Mouse (Mus musculus) stomach, embryonic 16.5 days (tissue): ENCODE measurements around the gene Akap7. TPM values are rescaled to one million over a fixed set of nuclear protein-coding genes. Genes with fewer than 3 reads are reported as not detected.

Experiments
- ATAC-seq: fragments of 200-750 bp; cut with Nextera tagmentation; 2 replicates; pipeline ENCODE4 v1.8.0; 2017; ENCODE audit warnings: moderate number of reproducible peaks, moderate TSS enrichment; ENCODE audit not compliant: insufficient read depth, low FRiP score
- H3K27ac ChIP-seq: fragments of 300-500 bp; sonication (generic); 2 replicates; pipeline ENCODE4 v1.5.1; 2014; ENCODE audit warnings: low read length
- H3K27me3 ChIP-seq: fragments of 300-500 bp; sonication (generic); 2 replicates; pipeline ENCODE4 v1.6.1; 2014; ENCODE audit warnings: low read length, control low read depth, mixed read lengths; ENCODE audit not compliant: control insufficient read depth, insufficient read depth
- H3K36me3 ChIP-seq: fragments of 300-500 bp; sonication (generic); 2 replicates; pipeline ENCODE4 v1.6.1; 2014; ENCODE audit warnings: low read length; ENCODE audit not compliant: control insufficient read depth, insufficient read depth
- H3K4me1 ChIP-seq: fragments of 300-500 bp; sonication (generic); 2 replicates; pipeline ENCODE4 v1.6.1; 2014; ENCODE audit warnings: low read length, control low read depth, mixed read lengths; ENCODE audit not compliant: control insufficient read depth, insufficient read depth
- H3K4me2 ChIP-seq: fragments of 300-500 bp; sonication (generic); 2 replicates; pipeline ENCODE4 v1.6.1; 2014; ENCODE audit warnings: low read depth, low read length, mixed read lengths
- H3K4me3 ChIP-seq: fragments of 300-500 bp; sonication (generic); replicated peaks from 2 replicates; pipeline ENCODE4 v1.5.1; 2014; ENCODE audit warnings: mild to moderate bottlenecking, low read length
- H3K9ac ChIP-seq: fragments of 300-500 bp; sonication (generic); 2 replicates; pipeline ENCODE4 v1.6.1; 2014; ENCODE audit warnings: low read length
- H3K9me3 ChIP-seq: fragments of 300-500 bp; sonication (generic); replicated peaks from 2 replicates; pipeline ENCODE4 v1.6.1; 2016; ENCODE audit warnings: low read length, control low read depth; ENCODE audit not compliant: control insufficient read depth
- WGBS: fragments of 180-500 bp; shearing (Covaris S2); extraction: QIAGEN DNeasy Blood & Tissue Kit; methylation state at CpG from one replicate; pipeline ENCODE4 v1.1.7; 2014; 5-methylcytosine and 5-hydroxymethylcytosine counted together
- polyA plus RNA-seq: library from polyadenylated mRNA; unstranded; fragments of >200 nt; fragmentation: Nextera tagmentation; extraction: Ambion mirVana; gene quantifications from 2 replicates; pipeline ENCODE4 v1.2.1, GENCODE M21; 2015

Akap7 gene
- polyA plus RNA-seq, 1 experiment from 2014 or later: 15.3 TPM

DNA sequence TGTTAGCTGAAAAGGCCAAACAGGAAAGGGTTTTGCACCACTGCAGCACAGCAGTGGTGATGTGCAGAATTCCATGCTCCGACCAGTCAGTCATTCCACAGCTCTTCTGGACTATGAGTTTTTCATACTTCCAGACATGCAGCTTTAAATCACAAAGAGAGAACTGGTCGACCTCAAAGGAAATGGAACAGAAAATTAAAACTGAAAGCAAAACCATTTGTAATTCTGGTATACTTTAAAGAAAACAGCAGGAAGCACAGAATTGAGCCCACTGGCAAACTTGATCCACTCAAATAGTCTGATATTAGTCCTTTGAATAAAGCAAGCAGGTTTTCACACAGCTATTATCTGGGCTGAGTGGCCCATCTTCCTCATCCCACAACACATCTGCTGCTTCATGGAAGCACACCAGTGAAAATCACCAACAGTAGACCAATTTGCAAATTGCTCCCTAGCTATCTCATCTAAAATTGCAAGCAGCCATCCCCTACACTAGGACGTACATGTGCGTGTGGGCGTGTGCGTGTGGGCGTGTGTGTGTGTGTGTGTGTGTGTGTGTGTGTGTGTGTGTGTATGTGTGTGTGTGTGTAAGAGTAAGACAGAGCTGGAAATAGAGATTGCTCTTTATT is 156.4 kb downstream of the Akap7 start:
- ATAC-seq: no peak
- Histone ChIP-seq H3K4me3 (no peak overlapping the region), H3K4me1 (no peaks in the 10 kb centered on the region), H3K27me3 (no peaks in the 10 kb centered on the region), H3K27ac (no peak overlapping the region), H3K36me3 (no peaks in the 10 kb centered on the region), H3K9ac (no peak overlapping the region), H3K9me3 (no peaks in the 10 kb centered on the region), H3K4me2 (no peak overlapping the region)
- WGBS: 88% methylated on average over 7 of the region's 7 CpGs

DNA sequence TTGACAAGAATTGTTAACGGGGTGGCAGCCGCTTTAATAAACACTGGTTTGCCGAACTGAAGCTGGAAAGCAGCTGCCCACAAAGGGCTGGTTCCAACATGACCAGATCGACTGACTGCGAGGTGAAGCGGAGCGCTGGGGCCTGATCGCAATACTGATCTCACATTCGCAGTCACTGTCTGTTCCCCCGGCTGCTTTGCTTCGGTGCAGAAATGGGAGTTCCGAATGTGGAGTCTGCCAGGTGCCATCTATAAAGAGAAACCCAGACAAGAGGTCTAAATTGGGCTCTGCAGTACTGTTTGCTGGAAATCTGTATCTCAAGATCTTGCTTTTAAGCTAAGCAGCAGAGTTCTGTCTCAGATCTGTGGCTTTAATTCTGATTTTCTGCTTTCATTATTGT is 161.8 kb downstream of the Akap7 start:
- Histone ChIP-seq H3K27me3 (no peaks in the 10 kb centered on the region), H3K36me3 (no peaks in the 10 kb centered on the region), H3K9me3 (no peaks in the 10 kb centered on the region), H3K27ac (no peak overlapping the region), H3K4me1 (no peaks in the 10 kb centered on the region), H3K4me3 (no peak overlapping the region), H3K9ac (no peak overlapping the region), H3K4me2 (no peak overlapping the region)
- no peak for ATAC-seq
- 68% methylated on average over 12 of the region's 12 CpGs for WGBS

DNA sequence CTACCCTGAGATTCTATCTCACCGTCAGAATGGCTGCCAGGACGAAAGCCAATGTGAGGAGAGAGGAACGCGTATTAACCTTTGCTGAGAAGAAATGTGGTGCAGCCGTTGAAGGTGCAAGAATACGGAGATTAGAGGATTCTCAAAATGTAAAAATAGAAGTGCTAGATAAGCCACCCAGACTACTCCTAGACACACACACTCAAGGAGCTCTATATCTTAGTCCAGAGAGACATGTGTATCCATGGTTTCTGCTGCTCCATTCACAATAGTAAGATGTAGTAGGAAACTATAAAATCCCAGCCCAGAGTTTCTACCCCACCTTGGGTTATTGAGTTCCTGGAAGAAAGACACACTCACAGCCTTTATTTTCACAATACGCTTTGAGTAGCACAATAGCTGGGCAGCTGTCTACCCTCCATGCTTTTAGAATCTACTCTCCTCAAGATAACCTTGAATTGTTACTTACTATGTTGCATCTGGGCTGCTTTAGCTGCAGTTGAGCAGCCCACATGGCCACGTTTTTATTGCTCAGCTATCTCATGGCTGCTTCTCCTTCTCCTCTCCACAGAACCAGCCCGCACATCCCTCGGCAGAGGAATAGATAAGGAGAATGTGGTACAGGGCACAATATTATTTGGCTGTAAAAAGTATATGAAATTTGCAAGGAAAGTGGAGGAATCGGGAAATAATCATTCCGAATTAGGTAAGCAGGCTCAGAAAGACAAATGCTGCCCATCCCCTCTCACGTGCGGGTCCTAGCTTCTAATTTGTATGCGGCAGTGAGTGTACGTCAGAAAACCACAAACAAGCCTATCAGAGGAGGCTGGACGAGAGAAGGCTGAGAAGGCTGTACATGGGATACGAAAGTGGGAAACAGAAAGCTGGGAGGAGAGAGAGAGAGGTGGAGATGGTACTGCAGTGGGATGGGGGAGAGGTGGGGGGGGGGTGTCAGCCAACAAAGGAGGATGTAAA is 162.6 kb downstream of the Akap7 start:
- Histone ChIP-seq H3K4me2 (no peak overlapping the region), H3K27me3 (no peaks in the 10 kb centered on the region), H3K9me3 (no peaks in the 10 kb centered on the region), H3K4me1 (no peaks in the 10 kb centered on the region), H3K4me3 (no peak overlapping the region), H3K36me3 (no peaks in the 10 kb centered on the region), H3K9ac (no peak overlapping the region), H3K27ac (no peak overlapping the region)
- whole genome bisulfite sequencing: 78% methylated on average over 18 of the region's 18 CpGs
- no peak for ATAC-seq

DNA sequence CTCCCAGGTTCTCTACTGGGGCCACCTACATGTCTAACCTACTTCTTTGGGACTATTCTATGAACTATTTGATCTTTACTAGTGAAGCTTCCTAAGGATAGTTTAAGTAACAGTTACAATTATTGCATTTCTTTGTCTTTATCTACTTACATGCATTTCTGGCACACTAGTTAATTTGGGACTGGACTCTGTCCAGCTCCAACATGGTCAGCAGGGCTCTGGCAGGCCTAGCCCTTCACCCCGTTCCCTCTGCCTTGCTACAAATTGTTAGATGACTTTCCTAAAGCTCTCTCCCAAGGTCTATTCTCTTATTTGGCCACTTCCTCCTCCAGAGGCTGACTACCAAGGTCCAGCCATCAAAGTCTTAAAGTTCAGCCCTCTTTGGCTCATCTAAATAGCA is 165.9 kb downstream of the Akap7 start:
- Histone ChIP-seq H3K4me2 (no peak overlapping the region), H3K27ac (no peak overlapping the region), H3K9me3 (peaks cover 4% of the 10 kb centered on the region; the same call in 1 of the 2 replicates), H3K9ac (no peak overlapping the region), H3K27me3 (no peaks in the 10 kb centered on the region), H3K4me3 (no peak overlapping the region), H3K4me1 (no peaks in the 10 kb centered on the region), H3K36me3 (no peaks in the 10 kb centered on the region)
- ATAC-seq: no peak
- WGBS: 80% methylated on average over 1 of the region's 1 CpGs

DNA sequence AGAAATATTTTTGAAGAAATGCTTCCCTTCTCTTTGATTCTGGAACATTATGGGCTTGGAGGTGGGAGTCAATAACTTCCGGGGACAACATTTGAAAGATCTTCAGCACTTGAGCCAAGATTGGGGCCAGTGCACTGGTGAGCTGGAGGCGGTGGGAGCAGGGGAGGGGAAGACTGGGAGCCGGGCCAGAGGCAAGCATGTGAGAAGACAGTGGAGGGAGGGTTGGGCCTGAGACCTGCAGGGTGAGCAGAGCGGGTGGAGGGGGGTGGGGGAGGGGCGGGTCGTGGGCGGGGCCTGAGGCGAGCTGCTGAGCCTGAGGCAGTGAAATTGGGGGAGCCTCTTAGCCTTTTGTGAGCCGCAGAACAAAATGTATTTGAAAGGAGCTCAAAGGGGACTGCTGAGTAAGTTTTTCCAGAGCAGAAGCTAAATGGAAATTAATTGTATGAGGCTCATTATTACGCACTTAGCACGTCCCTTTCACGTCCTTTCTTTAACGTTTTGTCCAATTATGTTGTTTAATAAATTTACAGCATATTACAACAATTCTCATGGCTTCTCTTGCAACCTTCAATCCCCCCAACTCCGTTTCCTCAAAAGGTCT is 167.4 kb downstream of the Akap7 start:
- Histone ChIP-seq H3K27ac (no peak overlapping the region; the same call in 1 of the 2 replicates), H3K9ac (no peak overlapping the region), H3K27me3 (no peaks in the 10 kb centered on the region), H3K9me3 (peaks cover 4% of the 10 kb centered on the region; the same call in 1 of the 2 replicates), H3K4me2 (no peak overlapping the region), H3K4me1 (no peaks in the 10 kb centered on the region), H3K36me3 (no peaks in the 10 kb centered on the region), H3K4me3 (no peak overlapping the region)
- peak; percentile 93 for ATAC-seq
- 22% methylated on average over 14 of the region's 14 CpGs for WGBS

DNA sequence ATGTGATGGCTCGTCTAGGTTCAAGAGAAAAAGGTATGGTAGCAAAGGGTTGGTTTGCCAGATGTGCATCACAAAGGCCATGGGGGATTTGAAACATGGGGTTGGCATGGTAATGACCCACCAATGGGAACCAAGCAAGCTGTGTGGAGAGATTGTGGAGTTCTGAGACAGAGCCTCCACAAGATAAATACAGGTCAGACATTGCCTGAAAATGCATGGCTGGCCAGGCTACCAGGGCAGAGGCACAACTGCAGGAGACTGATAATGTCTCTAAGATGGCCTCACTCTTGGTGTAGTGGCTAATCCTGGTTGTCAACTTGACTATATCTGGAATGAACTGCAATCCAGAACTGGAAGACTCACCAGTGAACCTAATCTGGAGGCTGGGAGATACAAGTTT is 174.1 kb downstream of the Akap7 start:
- no peaks in the 10 kb centered on the region for H3K4me1 ChIP-seq
- 90% methylated on average over 1 of the region's 1 CpGs for WGBS

DNA sequence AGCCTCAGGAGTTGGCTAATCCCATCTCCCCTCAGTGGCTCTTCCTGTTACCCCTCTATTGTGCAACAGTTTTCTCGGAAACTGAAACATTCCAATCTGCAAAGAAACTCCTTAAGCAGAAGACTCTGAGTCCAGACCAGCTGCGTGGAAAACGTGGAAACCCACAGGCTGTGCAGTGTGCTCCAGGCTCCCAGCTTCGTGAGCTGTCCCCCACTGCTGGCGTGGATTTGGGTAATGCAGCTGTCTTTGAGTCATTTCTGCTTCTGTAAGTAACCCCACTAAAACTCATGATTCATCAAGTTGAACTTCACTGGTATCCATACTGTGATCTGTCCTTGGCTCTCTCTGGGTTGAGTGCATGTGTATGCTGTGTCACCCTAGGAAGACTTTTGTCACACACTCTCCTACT is 179.2 kb downstream of the Akap7 start:
- Histone ChIP-seq H3K4me1 (no peaks in the 10 kb centered on the region), H3K4me3 (no peak overlapping the region), H3K4me2 (no peak overlapping the region), H3K9ac (no peak overlapping the region), H3K9me3 (no peaks in the 10 kb centered on the region), H3K27ac (no peak overlapping the region), H3K36me3 (no peaks in the 10 kb centered on the region), H3K27me3 (no peaks in the 10 kb centered on the region)
- ATAC-seq: no peak; the same call in 1 of the 2 replicates
- 62% methylated on average over 5 of the region's 5 CpGs for WGBS

More for the DNA sequence above, 174.1 kb downstream of the Akap7 start:
- no peaks in the 10 kb centered on the region for H3K9me3 ChIP-seq
- H3K36me3 ChIP-seq: no peaks in the 10 kb centered on the region
- no peak overlapping the region for H3K9ac ChIP-seq
- no peak for ATAC-seq
- H3K4me2 ChIP-seq: no peak overlapping the region
- H3K27ac ChIP-seq: no peak overlapping the region
- no peak overlapping the region for H3K4me3 ChIP-seq
- H3K27me3 ChIP-seq: no peaks in the 10 kb centered on the region

DNA sequence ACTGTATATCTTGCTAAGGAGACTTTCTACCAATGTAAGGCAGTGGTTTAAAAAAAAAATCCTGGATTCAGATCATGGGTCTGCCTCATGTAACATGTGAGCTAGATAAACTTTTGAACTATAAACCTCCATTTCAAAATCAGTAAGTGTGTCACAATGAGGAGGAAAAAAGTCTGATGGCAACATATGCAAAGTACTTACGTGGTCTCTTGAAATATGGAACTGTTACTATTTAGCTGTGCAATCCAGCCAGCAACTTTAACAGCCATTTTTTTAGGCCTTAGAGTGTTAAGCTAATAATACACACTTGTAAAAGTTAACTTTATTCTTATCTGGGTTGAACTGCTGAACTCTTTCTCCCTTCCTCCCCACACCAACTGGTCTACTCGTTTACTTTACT is 181.6 kb downstream of the Akap7 start:
- H3K4me2 ChIP-seq: no peak overlapping the region
- WGBS: 58% methylated on average over 2 of the region's 2 CpGs
- H3K9ac ChIP-seq: no peak overlapping the region
- H3K4me1 ChIP-seq: no peaks in the 10 kb centered on the region
- H3K27me3 ChIP-seq: no peaks in the 10 kb centered on the region
- no peaks in the 10 kb centered on the region for H3K36me3 ChIP-seq
- H3K4me3 ChIP-seq: no peak overlapping the region
- H3K9me3 ChIP-seq: no peaks in the 10 kb centered on the region
- no peak overlapping the region for H3K27ac ChIP-seq
- ATAC-seq: no peak
